Mouse (Mus musculus) skeletal muscle tissue, adult 2 months (tissue): ENCODE data around the gene Plekha4.
"Not testable (repeated sequence)": the region's sequence is repeated elsewhere in the genome, so short reads cannot be mapped to it uniquely, and the experiment has no call there.

Source experiments
- DNase-seq: peaks from one replicate; pipeline ENCODE4 v3.0.0-alpha.2; 2012; ENCODE audit warnings: low read depth, low spot score

Gene Plekha4

GRCm38 (mm10) chr7:45509181-45509882 is 16.8 kb upstream of the Plekha4 start:
- no peak for DNase-seq

- peak; percentile 83 for DNase-seq
Measured at GRCm38 (mm10) chr7:45509912-45510787, 16.0 kb upstream of the Plekha4 start, which contains the start of gene Nucb1. Gene Nucb1 (minus strand): TSS chr7:45510406.

GRCm38 (mm10) chr7:45514411-45514810 is 11.7 kb upstream of the Plekha4 start:
- DNase-seq, result no peak

GRCm38 (mm10) chr7:45515436-45515835 is 10.7 kb upstream of the Plekha4 start:
- DNase-seq, result no peak

GRCm38 (mm10) chr7:45516846-45517245 is 9.3 kb upstream of the Plekha4 start:
- not testable (repeated sequence) for DNase-seq

GRCm38 (mm10) chr7:45518618-45519017 is 7.5 kb upstream of the Plekha4 start:
- DNase-seq, result no peak

GRCm38 (mm10) chr7:45519345-45520120 is 6.6 kb upstream of the Plekha4 start:
- no peak for DNase-seq

- DNase-seq, result no peak
Measured at GRCm38 (mm10) chr7:45520605-45521004, 5.5 kb upstream of the Plekha4 start.

- DNase-seq, result peak; percentile 85
Measured at GRCm38 (mm10) chr7:45521728-45522184, 4.4 kb upstream of the Plekha4 start.

- no peak for DNase-seq
Measured at GRCm38 (mm10) chr7:45522194-45522752, 3.9 kb upstream of the Plekha4 start.

- no peak for DNase-seq
Measured at GRCm38 (mm10) chr7:45522957-45523676, 3.0 kb upstream of the Plekha4 start.

- no peak for DNase-seq
Measured at GRCm38 (mm10) chr7:45523678-45524170, 2.4 kb upstream of the Plekha4 start.

- DNase-seq, result peak; percentile 43
Measured at GRCm38 (mm10) chr7:45524841-45525621, 1.1 kb upstream of the Plekha4 start.

- DNase-seq, result no peak
Measured at GRCm38 (mm10) chr7:45526474-45527120, 467 bp downstream of the Plekha4 start.

GRCm38 (mm10) chr7:45527169-45527568 is 1.0 kb downstream of the Plekha4 start:
- not testable (repeated sequence) for DNase-seq

GRCm38 (mm10) chr7:45529461-45529860 is 3.3 kb downstream of the Plekha4 start:
- DNase-seq, result no peak

- DNase-seq, result no peak
Measured at GRCm38 (mm10) chr7:45530643-45531042, 4.5 kb downstream of the Plekha4 start.

GRCm38 (mm10) chr7:45535676-45536075 is 9.5 kb downstream of the Plekha4 start:
- no peak for DNase-seq

- no peak for DNase-seq
Measured at GRCm38 (mm10) chr7:45537602-45538001, 11.5 kb downstream of the Plekha4 start.
